Mouse (Mus musculus): ENCODE results near the gene Eef2. TPM values are rescaled to one million over a fixed set of nuclear protein-coding genes. Genes with fewer than 3 reads are reported as not detected.

Gene Eef2
- polyA plus RNA-seq, 1 experiment from 2014 or later, result 479 TPM

Other genes with a start within 250 kb of the Eef2 start
- 4.3 and 8.0 TPM in 2 replicates for gene Gadd45b, start 246.6 kb upstream of the Eef2 start, polyA plus RNA-seq (2014; fragmentation: Nextera tagmentation; extraction: Ambion mirVana)
- gene Gng7, start 161.7 kb upstream of the Eef2 start, polyA plus RNA-seq (2014; fragmentation: Nextera tagmentation; extraction: Ambion mirVana), result 11.5 and 11.6 TPM in 2 replicates
- gene Diras1, start 151.0 kb upstream of the Eef2 start, polyA plus RNA-seq (2014; fragmentation: Nextera tagmentation; extraction: Ambion mirVana), result 24.0 and 55.4 TPM in 2 replicates
- 32.4 and 34.9 TPM in 2 replicates for gene Slc39a3, start 139.2 kb upstream of the Eef2 start, polyA plus RNA-seq (2014; fragmentation: Nextera tagmentation; extraction: Ambion mirVana)
- 259 and 292 TPM in 2 replicates for gene Sgta, start 116.5 kb upstream of the Eef2 start, polyA plus RNA-seq (2014; fragmentation: Nextera tagmentation; extraction: Ambion mirVana)
- 31.2 and 38.2 TPM in 2 replicates for gene Thop1, start 106.6 kb upstream of the Eef2 start, polyA plus RNA-seq (2014; fragmentation: Nextera tagmentation; extraction: Ambion mirVana)
- gene Creb3l3, start 77.8 kb upstream of the Eef2 start, polyA plus RNA-seq (2014; fragmentation: Nextera tagmentation; extraction: Ambion mirVana), result 0.09 and 0.31 TPM in 2 replicates
- gene Map2k2, start 70.7 kb upstream of the Eef2 start, polyA plus RNA-seq (2014; fragmentation: Nextera tagmentation; extraction: Ambion mirVana), result 236 and 240 TPM in 2 replicates
- 8.1 and 12.4 TPM in 2 replicates for gene Zbtb7a, start 41.4 kb upstream of the Eef2 start, polyA plus RNA-seq (2014; fragmentation: Nextera tagmentation; extraction: Ambion mirVana)
- 49.2 and 55.7 TPM in 2 replicates for gene Pias4, start 8.7 kb upstream of the Eef2 start, polyA plus RNA-seq (2014; fragmentation: Nextera tagmentation; extraction: Ambion mirVana)
- 63.3 and 66.9 TPM in 2 replicates for gene Dapk3, start 6.4 kb downstream of the Eef2 start, polyA plus RNA-seq (2014; fragmentation: Nextera tagmentation; extraction: Ambion mirVana)
- gene 4930442H23Rik, start 7.2 kb downstream of the Eef2 start, polyA plus RNA-seq (2014; fragmentation: Nextera tagmentation; extraction: Ambion mirVana), result 0.23 TPM in 1 of 2 replicates, not detected in the other
- gene Nmrk2, start 25.4 kb downstream of the Eef2 start, polyA plus RNA-seq (2014; fragmentation: Nextera tagmentation; extraction: Ambion mirVana), result not detected in 2 replicates
- gene Atcay, start 54.2 kb downstream of the Eef2 start, polyA plus RNA-seq (2014; fragmentation: Nextera tagmentation; extraction: Ambion mirVana), result 82.4 and 118 TPM in 2 replicates
- 20.3 and 21.7 TPM in 2 replicates for gene Zfr2, start 56.5 kb downstream of the Eef2 start, polyA plus RNA-seq (2014; fragmentation: Nextera tagmentation; extraction: Ambion mirVana)
- 14.8 and 29.4 TPM in 2 replicates for gene Matk, start 76.3 kb downstream of the Eef2 start, polyA plus RNA-seq (2014; fragmentation: Nextera tagmentation; extraction: Ambion mirVana)
- 121 and 152 TPM in 2 replicates for gene Mrpl54, start 90.3 kb downstream of the Eef2 start, polyA plus RNA-seq (2014; fragmentation: Nextera tagmentation; extraction: Ambion mirVana)
- 25.1 and 27.5 TPM in 2 replicates for gene Apba3, start 90.3 kb downstream of the Eef2 start, polyA plus RNA-seq (2014; fragmentation: Nextera tagmentation; extraction: Ambion mirVana)
- 4.4 and 5.7 TPM in 2 replicates for gene Tjp3, start 115.0 kb downstream of the Eef2 start, polyA plus RNA-seq (2014; fragmentation: Nextera tagmentation; extraction: Ambion mirVana)
- 102 and 132 TPM in 2 replicates for gene Pip5k1c, start 116.3 kb downstream of the Eef2 start, polyA plus RNA-seq (2014; fragmentation: Nextera tagmentation; extraction: Ambion mirVana)
- gene Cactin, start 144.5 kb downstream of the Eef2 start, polyA plus RNA-seq (2014; fragmentation: Nextera tagmentation; extraction: Ambion mirVana), result 22.6 and 22.8 TPM in 2 replicates
- gene Tbxa2r, start 152.1 kb downstream of the Eef2 start, polyA plus RNA-seq (2014; fragmentation: Nextera tagmentation; extraction: Ambion mirVana), result 2.9 and 3.7 TPM in 2 replicates
- gene Gipc3, start 166.6 kb downstream of the Eef2 start, polyA plus RNA-seq (2014; fragmentation: Nextera tagmentation; extraction: Ambion mirVana), result not detected in 2 replicates
- 30.6 and 36.5 TPM in 2 replicates for gene Hmg20b, start 173.8 kb downstream of the Eef2 start, polyA plus RNA-seq (2014; fragmentation: Nextera tagmentation; extraction: Ambion mirVana)
- 5.9 and 9.2 TPM in 2 replicates for gene Mfsd12, start 180.9 kb downstream of the Eef2 start, polyA plus RNA-seq (2014; fragmentation: Nextera tagmentation; extraction: Ambion mirVana)
- 0.32 and 0.37 TPM in 2 replicates for gene 4930404N11Rik, start 189.2 kb downstream of the Eef2 start, polyA plus RNA-seq (2014; fragmentation: Nextera tagmentation; extraction: Ambion mirVana)
- gene Fzr1, start 201.9 kb downstream of the Eef2 start, polyA plus RNA-seq (2014; fragmentation: Nextera tagmentation; extraction: Ambion mirVana), result 122 and 146 TPM in 2 replicates
- gene Dohh, start 207.8 kb downstream of the Eef2 start, polyA plus RNA-seq (2014; fragmentation: Nextera tagmentation; extraction: Ambion mirVana), result 59.5 and 79.6 TPM in 2 replicates
- gene Gm48551, start 207.8 kb downstream of the Eef2 start, polyA plus RNA-seq (2014; fragmentation: Nextera tagmentation; extraction: Ambion mirVana), result 4.5 and 8.2 TPM in 2 replicates
- gene Gm48552, start 212.4 kb downstream of the Eef2 start, polyA plus RNA-seq (2014; fragmentation: Nextera tagmentation; extraction: Ambion mirVana), result 1.3 and 2.9 TPM in 2 replicates
- gene Smim24, start 216.4 kb downstream of the Eef2 start, polyA plus RNA-seq (2014; fragmentation: Nextera tagmentation; extraction: Ambion mirVana), result 1.0 and 1.2 TPM in 2 replicates